Mouse (Mus musculus) spleen, adult 2 months (tissue): ENCODE data around the gene Nrsn2. TPM values are rescaled to one million over a fixed set of nuclear protein-coding genes. Genes with fewer than 3 reads are reported as not detected.
A peak's percentile ranks its signal among the peaks of the same experiment; 100 is the strongest.

Experiments used
- DNase-seq, 2 experiments: peaks; one replicate each; pipeline versions ENCODE4 v3.0.0 to v3.0.0-alpha.2; 2012 to 2021; ENCODE audit warnings: low spot score in 2 of 2, low read depth in 1 of 2
- H3K27ac ChIP-seq: fragments of 200-500 bp; 2 replicates; pipeline ENCODE4 v1.5.1; 2012; ENCODE audit warnings: low read length, inconsistent platforms; ENCODE audit not compliant: insufficient read depth
- H3K27me3 ChIP-seq: fragments of 200-500 bp; 2 replicates; pipeline ENCODE4 v1.6.1; 2012; ENCODE audit warnings: mild to moderate bottlenecking, moderate library complexity, low read length, inconsistent platforms; ENCODE audit not compliant: control insufficient read depth, insufficient read depth
- H3K36me3 ChIP-seq: fragments of 200-500 bp; 2 replicates; pipeline ENCODE4 v1.6.1; 2012; ENCODE audit warnings: mild to moderate bottlenecking, low read length, inconsistent platforms; ENCODE audit not compliant: control insufficient read depth, insufficient read depth
- H3K4me1 ChIP-seq: fragments of 200-500 bp; 2 replicates; pipeline ENCODE4 v1.6.1; 2011; ENCODE audit warnings: inconsistent platforms; ENCODE audit not compliant: control insufficient read depth, insufficient read depth, insufficient read length
- H3K4me3 ChIP-seq: fragments of 200-500 bp; 2 replicates; pipeline ENCODE4 v1.5.1; 2011; ENCODE audit warnings: mild to moderate bottlenecking, inconsistent platforms; ENCODE audit not compliant: insufficient read depth, insufficient read length; ENCODE audit errors: extremely low read depth
- CTCF ChIP-seq: fragments of 200-500 bp; IDR thresholded peaks from 2 replicates; pipeline ENCODE4 v1.5.1; 2011; ENCODE audit warnings: mild to moderate bottlenecking, inconsistent platforms; ENCODE audit not compliant: insufficient read depth, insufficient read length, insufficient replicate concordance; ENCODE audit errors: extremely low read depth
- POLR2A ChIP-seq: fragments of 200-500 bp; IDR thresholded peaks from 2 replicates; pipeline ENCODE4 v1.6.1; 2011; ENCODE audit warnings: low read depth, low read length, inconsistent platforms
- WGBS: fragments of 180-500 bp; shearing (Covaris S2); methylation state at CpG from one replicate; pipeline ENCODE4 v1.1.7; 2018; 5-methylcytosine and 5-hydroxymethylcytosine counted together
- polyA plus RNA-seq: library from polyadenylated mRNA; depleted of rRNA; stranded (reverse); fragments of >200 nt; gene quantifications from 2 replicates; pipeline ENCODE4 v1.2.3, GENCODE M21; 2012

Gene Nrsn2
- polyA plus RNA-seq, 1 experiment, result not detected

- Histone ChIP-seq H3K27ac (no peak within 1 kb of the TSS; the same call in 1 of the 2 replicates), H3K36me3 (no peaks in the 10 kb centered on the region), H3K4me1 (peaks cover 3% of the 10 kb centered on the region; the same call in 1 of the 2 replicates), H3K27me3 (no peaks in the 10 kb centered on the region), H3K4me3 (peak within 1 kb of the TSS; percentile 64)
- peak; percentile 61 to 78 for DNase-seq
- WGBS, result 2% methylated on average over 52 of the region's 52 CpGs
- TF ChIP-seq POLR2A, result no peak
- TF ChIP-seq CTCF, result peak; percentile 78; the same call in 1 of the 2 replicates
Measured at GRCm38 (mm10) chr2:152343329-152344213, 32.9 kb downstream of the Nrsn2 start, which contains the start of gene Trib3. Gene Trib3 (minus strand): TSS chr2:152344032.

DNA sequence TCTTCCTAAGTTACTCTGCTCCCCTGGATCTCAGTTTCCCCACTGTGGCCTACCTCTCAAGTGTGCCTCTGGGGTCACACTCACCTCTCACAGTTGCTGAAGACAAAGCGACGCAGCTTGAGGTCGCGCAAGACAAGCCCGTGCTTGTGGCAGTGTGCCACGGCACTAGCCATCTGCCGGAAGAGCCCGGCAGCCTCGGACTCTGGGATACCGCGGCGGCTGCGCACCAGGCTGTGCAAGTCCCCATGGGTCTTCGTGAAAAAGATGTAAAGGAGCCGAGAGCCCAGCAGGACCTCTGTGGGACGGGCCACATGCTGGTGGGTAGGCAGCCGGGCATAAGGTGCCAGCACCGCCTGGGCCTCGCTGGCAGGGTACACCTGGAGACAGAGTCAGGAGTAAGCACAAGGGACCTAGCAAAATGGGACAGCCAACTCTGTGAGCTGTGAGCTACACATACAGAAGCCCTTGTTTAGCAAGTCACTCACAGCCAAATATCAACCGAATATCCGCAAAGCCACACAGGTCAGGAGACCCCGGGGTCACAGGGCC is 36.7 kb downstream of the Nrsn2 start:
- no peak for DNase-seq
- peaks cover 3% of the 10 kb centered on the region; the same call in 1 of the 2 replicates for H3K4me1 ChIP-seq
- TF ChIP-seq POLR2A (no peak), CTCF (no peak)
- H3K27ac ChIP-seq, result no peak overlapping the region
- WGBS, result 95% methylated on average over 22 of the region's 22 CpGs
- H3K4me3 ChIP-seq, result no peak overlapping the region
- no peaks in the 10 kb centered on the region for H3K36me3 ChIP-seq
- no peaks in the 10 kb centered on the region for H3K27me3 ChIP-seq

GRCm38 (mm10) chr2:152338319-152338718 is 38.1 kb downstream of the Nrsn2 start:
- Histone ChIP-seq H3K27ac (no peak overlapping the region), H3K36me3 (no peaks in the 10 kb centered on the region), H3K4me1 (no peaks in the 10 kb centered on the region), H3K4me3 (no peak overlapping the region), H3K27me3 (no peaks in the 10 kb centered on the region)
- TF ChIP-seq POLR2A (no peak), CTCF (no peak)
- DNase-seq, result no peak
- WGBS, result 94% methylated on average over 13 of the region's 13 CpGs

DNA sequence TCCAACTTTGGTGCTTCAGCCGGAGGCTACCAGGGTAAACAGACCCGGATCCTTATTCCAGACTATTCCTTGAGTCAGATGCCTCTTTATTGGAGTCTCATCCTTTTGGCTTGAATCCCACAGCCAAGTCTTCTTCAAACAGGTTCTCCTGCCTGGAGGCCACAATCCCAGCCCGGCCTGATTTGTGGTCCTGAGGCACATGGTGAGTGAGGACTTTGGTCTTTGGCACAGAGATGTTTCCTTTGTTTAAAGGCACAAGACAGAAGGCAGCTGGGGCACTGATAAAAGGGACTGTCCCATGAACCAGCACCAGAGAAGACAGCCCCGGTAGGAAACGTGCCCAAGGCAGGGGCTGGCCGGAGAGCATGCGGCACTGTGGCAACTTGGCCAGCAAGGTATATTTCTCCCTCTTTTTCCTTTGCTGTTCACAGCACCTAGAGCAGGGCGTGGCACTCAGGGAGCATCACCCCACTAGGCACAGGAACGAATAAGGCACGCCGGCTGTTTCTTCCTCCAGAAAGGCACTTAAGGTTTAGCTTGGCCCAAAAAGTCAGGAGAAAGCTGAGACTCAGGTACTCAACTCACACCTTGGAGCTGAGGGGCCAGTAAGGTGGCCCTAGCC is 38.7 kb downstream of the Nrsn2 start:
- DNase-seq, result no peak
- Histone ChIP-seq H3K36me3 (no peaks in the 10 kb centered on the region), H3K27me3 (no peaks in the 10 kb centered on the region), H3K4me1 (no peaks in the 10 kb centered on the region), H3K27ac (no peak overlapping the region), H3K4me3 (no peak overlapping the region)
- no peak for TF ChIP-seq POLR2A
- no peak for TF ChIP-seq CTCF
- 90% methylated on average over 11 of the region's 11 CpGs for WGBS

DNA sequence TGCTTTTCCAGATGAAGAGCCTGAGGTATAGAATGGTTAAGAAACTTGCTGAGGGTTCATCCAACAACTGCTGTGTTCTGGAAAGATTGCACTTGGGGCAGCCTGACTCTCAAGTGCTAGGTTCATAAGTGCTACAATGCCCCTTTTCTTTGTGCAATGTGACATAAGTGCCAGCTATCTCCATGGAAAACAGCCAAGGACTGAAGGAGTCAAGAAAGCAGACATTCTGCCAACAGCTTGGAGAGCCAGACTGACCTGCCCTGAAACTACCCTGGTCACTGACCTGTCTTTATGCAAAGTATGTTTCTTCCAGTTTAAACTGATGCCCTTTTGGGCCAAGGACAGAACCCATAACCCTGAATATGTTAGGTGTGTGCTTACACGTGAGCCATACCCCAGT is 39.6 kb downstream of the Nrsn2 start:
- WGBS, result 79% methylated on average over 1 of the region's 1 CpGs
- Histone ChIP-seq H3K4me3 (no peak overlapping the region), H3K27ac (no peak overlapping the region), H3K4me1 (no peaks in the 10 kb centered on the region), H3K36me3 (no peaks in the 10 kb centered on the region), H3K27me3 (no peaks in the 10 kb centered on the region)
- TF ChIP-seq CTCF (no peak), POLR2A (no peak)
- no peak for DNase-seq

DNA sequence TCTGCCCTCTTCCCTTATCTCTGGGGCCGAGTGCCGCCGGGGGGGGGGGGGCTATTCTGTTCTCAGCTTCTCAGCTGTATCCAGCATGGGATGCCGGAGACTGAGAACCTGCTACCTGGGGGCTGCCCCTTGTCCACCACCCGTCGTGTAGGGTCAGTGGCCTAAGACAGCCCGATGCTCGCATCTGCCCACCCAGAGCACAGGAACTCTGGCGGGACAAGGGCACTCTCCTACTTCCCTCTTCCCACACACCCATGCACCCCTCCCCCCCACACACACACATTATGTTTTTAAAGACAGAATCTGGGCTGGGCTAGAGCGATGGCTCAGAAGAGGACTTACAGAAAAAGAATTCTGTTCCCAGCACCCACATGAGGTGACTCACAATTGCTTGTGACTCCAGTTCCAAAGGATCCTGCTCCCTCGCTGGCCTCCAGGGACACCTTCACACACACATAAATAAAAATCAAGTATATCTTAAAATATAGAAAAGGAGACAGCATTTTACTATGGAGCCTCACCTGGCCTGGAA is 41.1 kb downstream of the Nrsn2 start:
- no peaks in the 10 kb centered on the region for H3K27me3 ChIP-seq
- no peak for DNase-seq
- no peaks in the 10 kb centered on the region for H3K36me3 ChIP-seq
- H3K27ac ChIP-seq, result no peak overlapping the region
- H3K4me3 ChIP-seq, result no peak overlapping the region
- H3K4me1 ChIP-seq, result peaks cover 11% of the 10 kb centered on the region; the same call in 1 of the 2 replicates
- 41% methylated on average over 11 of the region's 11 CpGs for WGBS
- TF ChIP-seq POLR2A (no peak), CTCF (no peak)
